Mouse (Mus musculus): ENCODE data around the gene Arid5a. TPM values are rescaled to one million over a fixed set of nuclear protein-coding genes. Genes with fewer than 3 reads are reported as not detected.

Gene Arid5a
- polyA plus RNA-seq, 1 experiment from 2014 or later: 3.4 TPM

DNA sequence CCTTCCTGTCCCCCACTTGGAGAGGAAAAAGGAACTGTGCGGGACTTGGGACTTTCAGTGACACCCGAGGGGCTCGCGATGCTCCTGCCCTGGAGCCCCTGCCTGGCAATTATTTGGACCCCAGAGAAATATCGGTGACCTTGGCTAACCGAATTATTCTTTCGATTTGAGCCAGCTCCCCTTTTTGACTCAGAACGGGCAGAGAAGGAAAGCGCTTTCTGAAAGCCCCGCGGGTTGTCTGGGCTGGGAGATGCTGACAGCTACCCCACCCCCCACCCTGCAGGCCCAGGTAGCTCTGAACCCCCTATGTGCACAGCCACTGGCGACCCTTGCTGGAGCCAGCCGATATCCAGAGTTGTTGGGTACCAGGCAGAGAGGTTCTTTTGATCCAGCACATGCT, 8.4 kb upstream of the Arid5a start:
- peaks cover 6% of the 10 kb centered on the region; the same call in 1 of the 2 replicates for H3K27me3 ChIP-seq (replicated peaks)
- no peaks in the 10 kb centered on the region for H3K9me3 ChIP-seq
- WGBS: 30% methylated on average over 13 of the region's 13 CpGs
- no peaks in the 10 kb centered on the region for H3K36me3 ChIP-seq (replicated peaks)
- H3K4me3 ChIP-seq: no peak overlapping the region
- H3K4me1 ChIP-seq: peaks cover 6% of the 10 kb centered on the region
- ATAC-seq (replicated peaks): no peak
- no peak overlapping the region for H3K9ac ChIP-seq
- H3K27ac ChIP-seq: no peak overlapping the region
- no peak overlapping the region for H3K4me2 ChIP-seq

DNA sequence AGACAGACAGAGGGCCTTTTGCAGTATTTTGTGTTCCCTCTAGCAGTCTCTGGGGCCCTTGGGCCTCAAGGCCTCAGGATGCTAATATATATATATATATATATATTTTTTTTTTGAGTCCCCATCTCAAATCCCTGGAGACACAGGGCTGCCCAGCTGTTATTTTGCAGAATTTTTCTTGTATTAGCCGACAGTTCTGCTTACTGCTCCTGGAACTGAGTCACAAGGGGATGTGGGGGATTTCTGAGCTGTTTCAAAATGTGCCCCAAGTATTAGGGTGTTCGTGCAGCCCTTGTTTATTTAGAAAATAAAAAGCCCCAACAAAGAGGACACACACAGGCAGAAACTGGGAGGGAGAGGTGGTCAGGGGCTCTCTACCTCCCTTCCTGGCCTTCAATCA, 7.9 kb upstream of the Arid5a start:
- H3K36me3 ChIP-seq (replicated peaks): no peaks in the 10 kb centered on the region
- no peak overlapping the region for H3K4me2 ChIP-seq
- no peak overlapping the region for H3K27ac ChIP-seq
- H3K4me1 ChIP-seq: peaks cover 6% of the 10 kb centered on the region
- peaks cover 6% of the 10 kb centered on the region; the same call in 1 of the 2 replicates for H3K27me3 ChIP-seq (replicated peaks)
- 61% methylated on average over 2 of the region's 2 CpGs for WGBS
- H3K9ac ChIP-seq: no peak overlapping the region
- ATAC-seq (replicated peaks): no peak
- H3K4me3 ChIP-seq: no peak overlapping the region
- H3K9me3 ChIP-seq: no peaks in the 10 kb centered on the region

DNA sequence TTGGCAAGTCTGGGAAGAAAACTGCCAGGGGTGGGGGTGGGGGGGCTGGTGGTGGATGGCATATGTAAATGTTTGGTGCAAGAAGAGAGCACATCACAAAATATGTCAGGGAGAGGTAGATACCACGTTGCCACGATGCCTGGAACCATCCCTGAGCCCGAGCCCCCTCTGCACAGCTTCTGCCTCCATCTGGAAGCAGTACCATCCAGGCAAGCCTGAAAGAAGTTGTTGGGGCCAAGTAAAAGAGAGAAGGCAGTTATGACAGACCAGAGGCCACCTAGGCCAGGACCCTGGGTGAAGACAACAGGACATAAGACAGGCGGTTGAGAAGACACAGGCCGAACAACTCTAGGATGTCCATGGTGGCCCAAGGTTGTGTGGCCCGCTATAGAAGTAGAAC, 7.0 kb upstream of the Arid5a start:
- WGBS: 92% methylated on average over 6 of the region's 6 CpGs
- Histone ChIP-seq H3K4me3 (no peak overlapping the region), H3K27ac (no peak overlapping the region), H3K9ac (no peak overlapping the region), H3K36me3 (replicated peaks) (no peaks in the 10 kb centered on the region), H3K4me1 (peaks cover 6% of the 10 kb centered on the region), H3K4me2 (no peak overlapping the region), H3K9me3 (no peaks in the 10 kb centered on the region), H3K27me3 (replicated peaks) (peaks cover 6% of the 10 kb centered on the region; the same call in 1 of the 2 replicates)
- no peak for ATAC-seq (replicated peaks)

DNA sequence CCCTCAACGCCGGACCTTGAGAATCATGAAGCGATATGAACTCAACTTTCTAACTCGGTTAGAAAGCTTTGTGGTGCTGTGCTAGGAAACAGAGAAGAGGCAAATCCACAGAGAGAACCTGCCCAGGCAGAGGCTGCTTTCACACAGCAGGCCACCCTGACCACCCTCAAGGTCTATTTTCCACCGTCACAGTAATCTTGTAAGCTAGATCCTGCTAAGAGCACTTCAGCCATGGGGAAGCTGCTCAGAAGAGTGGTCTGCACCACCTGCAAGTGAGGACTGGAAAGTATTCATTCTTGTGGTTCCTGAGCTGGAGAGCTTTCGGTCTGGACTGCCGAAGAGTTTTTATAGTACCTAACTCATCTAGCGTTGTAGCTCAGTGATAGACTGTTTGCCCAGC, 5.3 kb upstream of the Arid5a start:
- Histone ChIP-seq H3K9ac (no peak overlapping the region), H3K36me3 (replicated peaks) (no peaks in the 10 kb centered on the region), H3K27me3 (replicated peaks) (peaks cover 6% of the 10 kb centered on the region; the same call in 1 of the 2 replicates), H3K4me2 (no peak overlapping the region), H3K9me3 (no peaks in the 10 kb centered on the region), H3K27ac (no peak overlapping the region), H3K4me1 (peaks cover 6% of the 10 kb centered on the region), H3K4me3 (no peak overlapping the region)
- ATAC-seq (replicated peaks): no peak
- WGBS: 77% methylated on average over 8 of the region's 8 CpGs

DNA sequence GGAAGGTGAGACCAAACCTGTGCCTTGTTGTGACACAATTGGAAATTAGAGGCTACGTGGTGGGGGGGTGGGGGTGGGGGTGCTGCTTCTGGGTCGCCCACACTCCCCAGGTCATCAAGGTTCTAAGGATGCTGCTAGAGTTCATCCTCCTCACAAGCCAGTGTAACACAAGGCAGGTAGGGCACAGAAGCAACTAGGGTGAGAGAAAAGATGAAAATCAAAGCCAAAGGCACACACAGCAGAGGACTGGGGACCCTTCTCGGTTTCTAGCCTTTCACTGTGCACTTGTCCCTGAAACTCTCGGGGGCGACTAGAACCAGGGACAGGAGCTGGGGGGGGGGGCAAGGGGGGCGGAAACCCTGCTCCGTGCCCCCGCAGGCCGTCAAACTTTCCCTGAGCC, 4.6 kb upstream of the Arid5a start:
- peaks cover 6% of the 10 kb centered on the region for H3K4me1 ChIP-seq
- H3K9me3 ChIP-seq: no peaks in the 10 kb centered on the region
- 0 out of 2 replicates have a peak overlapping the region, but pooled peaks have one; percentile 42 for H3K27ac ChIP-seq
- peak overlapping the region; percentile 91 for H3K4me2 ChIP-seq
- ATAC-seq (replicated peaks): no peak
- no peaks in the 10 kb centered on the region for H3K36me3 ChIP-seq (replicated peaks)
- peak overlapping the region; percentile 42 for H3K9ac ChIP-seq
- WGBS: 17% methylated on average over 9 of the region's 9 CpGs
- H3K27me3 ChIP-seq (replicated peaks): peaks cover 6% of the 10 kb centered on the region; the same call in 1 of the 2 replicates
- H3K4me3 ChIP-seq: peak overlapping the region; percentile 40

DNA sequence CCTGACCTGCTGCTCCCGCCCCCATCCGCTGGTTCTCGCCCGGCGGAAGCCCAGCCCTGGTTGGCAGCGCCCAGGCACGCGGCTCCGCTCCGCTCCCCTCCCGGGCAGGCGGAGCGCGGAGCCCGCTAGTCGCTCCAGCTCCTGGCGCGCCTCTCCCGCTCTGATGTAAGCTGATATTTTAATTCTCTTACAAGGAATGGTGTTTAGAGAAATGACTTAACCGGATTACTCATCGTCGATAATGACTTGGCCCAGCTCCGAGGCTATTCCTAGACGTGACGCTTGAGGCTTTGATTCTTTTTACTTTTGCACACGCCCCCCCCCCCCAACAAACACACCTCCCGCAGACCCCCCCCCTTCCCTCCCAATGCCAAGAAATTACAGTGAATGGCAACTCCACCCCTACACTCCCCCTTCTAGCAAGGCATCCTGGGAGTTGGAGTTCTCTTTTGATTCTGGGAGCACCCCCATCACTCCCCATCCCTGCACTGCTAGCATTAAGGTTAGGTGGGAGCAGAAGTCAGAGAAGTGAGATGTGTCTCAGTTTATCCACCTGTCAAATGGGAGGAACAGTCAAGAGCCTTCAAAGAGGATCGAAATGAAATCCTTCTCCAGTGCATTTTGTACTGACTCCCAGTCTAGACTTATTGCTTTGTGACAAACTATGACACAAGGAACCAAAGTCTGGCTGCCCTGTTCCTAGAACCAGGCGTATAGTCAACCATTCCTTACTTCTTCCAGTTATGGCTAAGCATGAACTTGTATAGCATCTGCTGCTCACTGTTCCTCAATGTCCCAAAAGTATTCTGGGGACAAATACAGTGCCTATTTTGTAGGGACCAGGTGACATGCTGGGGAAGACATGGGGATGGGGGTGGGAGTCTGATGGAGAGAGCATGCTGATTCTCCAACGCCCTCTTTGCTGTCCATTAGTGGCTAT, 3.9 kb upstream of the Arid5a start:
- no peaks in the 10 kb centered on the region for H3K36me3 ChIP-seq (replicated peaks)
- peaks cover 12% of the 10 kb centered on the region for H3K4me1 ChIP-seq
- peak overlapping the region; percentile 40 for H3K4me3 ChIP-seq
- H3K9ac ChIP-seq: peak overlapping the region; percentile 42
- peak overlapping the region; percentile 91 for H3K4me2 ChIP-seq
- no peaks in the 10 kb centered on the region for H3K9me3 ChIP-seq
- 0 out of 2 replicates have a peak overlapping the region, but pooled peaks have one; percentile 42 for H3K27ac ChIP-seq
- peaks cover 5% of the 10 kb centered on the region for H3K27me3 ChIP-seq (replicated peaks)
- peak; percentile 48 for ATAC-seq (replicated peaks)
- WGBS: 9% methylated on average over 30 of the region's 30 CpGs

DNA sequence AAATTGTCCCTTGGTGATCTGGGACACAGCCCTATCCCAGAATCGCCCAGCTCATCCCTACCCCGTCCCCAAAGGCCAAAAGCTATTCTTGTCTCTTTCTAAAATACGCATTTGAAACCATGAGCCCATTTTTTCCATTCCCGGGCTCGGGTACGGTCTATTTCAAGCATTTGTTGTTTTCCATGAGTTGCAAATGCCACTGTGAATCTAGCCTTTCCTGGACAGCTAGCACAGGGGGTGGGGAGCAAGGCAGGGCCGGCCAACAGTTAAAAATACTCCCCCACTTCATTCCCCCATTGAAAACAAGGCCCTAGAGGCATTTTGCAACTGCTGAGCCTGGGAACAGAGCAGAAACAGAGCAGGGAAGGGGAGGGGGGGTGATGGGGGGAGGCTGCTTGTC, 2.8 kb upstream of the Arid5a start:
- Histone ChIP-seq H3K4me3 (no peak overlapping the region), H3K36me3 (replicated peaks) (no peaks in the 10 kb centered on the region), H3K4me2 (no peak overlapping the region), H3K4me1 (peaks cover 14% of the 10 kb centered on the region), H3K27me3 (replicated peaks) (peaks cover 16% of the 10 kb centered on the region), H3K27ac (no peak overlapping the region), H3K9me3 (no peaks in the 10 kb centered on the region), H3K9ac (no peak overlapping the region)
- WGBS: 79% methylated on average over 7 of the region's 7 CpGs
- ATAC-seq (replicated peaks): no peak

DNA sequence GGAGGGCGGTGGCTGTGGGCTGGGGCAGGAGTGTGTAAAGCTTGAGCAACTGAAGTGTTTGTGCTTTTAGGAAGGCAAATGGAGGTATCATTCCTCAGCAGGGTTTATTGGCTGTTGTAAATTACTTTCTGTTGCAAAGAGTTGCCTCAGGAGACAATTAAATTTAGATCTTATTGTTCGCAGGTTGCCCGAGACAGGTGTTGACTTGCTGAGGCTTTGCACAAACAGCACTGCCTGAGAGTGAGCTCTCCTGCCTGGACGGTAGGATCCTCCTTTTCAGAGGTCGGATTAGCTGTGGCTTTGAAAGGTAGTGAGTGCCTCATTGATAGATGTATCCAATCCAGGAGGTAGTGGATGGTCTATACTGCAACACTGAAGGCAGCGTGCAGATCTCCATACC, 1.4 kb upstream of the Arid5a start:
- Histone ChIP-seq H3K36me3 (replicated peaks) (no peaks in the 10 kb centered on the region), H3K4me3 (no peak overlapping the region), H3K9ac (no peak overlapping the region), H3K27me3 (replicated peaks) (peaks cover 18% of the 10 kb centered on the region), H3K9me3 (no peaks in the 10 kb centered on the region), H3K4me1 (peaks cover 14% of the 10 kb centered on the region), H3K27ac (no peak overlapping the region), H3K4me2 (no peak overlapping the region)
- ATAC-seq (replicated peaks): no peak
- 84% methylated on average over 6 of the region's 6 CpGs for WGBS

DNA sequence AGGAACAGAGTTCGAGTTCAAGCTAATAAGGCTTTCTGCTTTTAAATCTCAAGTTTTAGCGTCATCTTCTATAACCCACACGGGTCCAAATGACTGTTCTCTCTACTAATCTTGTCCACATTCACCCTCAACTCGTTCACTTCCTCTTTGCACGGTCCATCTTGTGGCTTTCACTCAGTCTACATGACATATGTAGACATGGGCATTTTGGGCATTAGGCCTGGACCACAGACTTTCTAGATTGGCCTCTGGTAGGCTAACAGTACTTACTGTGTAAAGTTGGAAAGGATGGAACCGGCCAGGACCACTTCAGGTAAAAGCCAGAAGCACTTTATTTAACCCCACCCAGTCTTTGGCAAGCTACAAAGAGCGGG, 425 bp upstream of the Arid5a start:
- no peak overlapping the region for H3K4me3 ChIP-seq
- H3K4me1 ChIP-seq: peaks cover 14% of the 10 kb centered on the region
- no peak overlapping the region for H3K9ac ChIP-seq
- no peaks in the 10 kb centered on the region for H3K9me3 ChIP-seq
- WGBS: 73% methylated on average over 7 of the region's 7 CpGs
- H3K36me3 ChIP-seq (replicated peaks): no peaks in the 10 kb centered on the region
- H3K27me3 ChIP-seq (replicated peaks): peaks cover 18% of the 10 kb centered on the region
- peak; percentile 35 for ATAC-seq (replicated peaks)
- no peak overlapping the region for H3K27ac ChIP-seq
- H3K4me2 ChIP-seq: no peak overlapping the region

DNA sequence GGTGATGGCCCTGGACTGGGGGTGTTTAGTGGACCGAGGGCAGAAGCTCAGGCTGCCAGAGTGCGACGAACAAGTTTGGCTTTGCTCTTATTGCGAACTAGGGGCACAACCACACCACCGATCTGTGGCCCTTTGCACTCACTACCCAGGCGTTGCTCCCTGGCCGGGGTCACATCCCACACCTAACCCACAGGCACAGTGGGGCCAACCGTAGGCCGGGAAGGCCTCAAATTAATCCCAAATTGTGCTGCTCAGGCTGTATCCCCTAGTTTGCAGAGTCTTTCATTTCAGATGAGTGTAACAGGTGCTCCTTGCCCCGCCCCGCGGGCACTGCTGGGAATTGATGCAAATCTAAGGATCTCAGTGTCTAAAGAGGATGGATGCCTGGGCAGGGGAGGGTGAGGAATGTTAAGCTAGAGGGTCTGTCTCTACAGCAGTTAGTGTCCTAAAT, 943 bp downstream of the Arid5a start:
- H3K27me3 ChIP-seq (replicated peaks): peaks cover 15% of the 10 kb centered on the region
- ATAC-seq (replicated peaks): no peak
- 3% methylated on average over 12 of the region's 12 CpGs for WGBS
- H3K27ac ChIP-seq: no peak overlapping the region
- H3K9me3 ChIP-seq: no peaks in the 10 kb centered on the region
- H3K4me1 ChIP-seq: peaks cover 8% of the 10 kb centered on the region
- H3K36me3 ChIP-seq (replicated peaks): no peaks in the 10 kb centered on the region
- peak overlapping the region; percentile 64 for H3K4me3 ChIP-seq
- H3K9ac ChIP-seq: peak overlapping the region; percentile 1; the same call in 1 of the 2 replicates
- peak overlapping the region; percentile 93 for H3K4me2 ChIP-seq

DNA sequence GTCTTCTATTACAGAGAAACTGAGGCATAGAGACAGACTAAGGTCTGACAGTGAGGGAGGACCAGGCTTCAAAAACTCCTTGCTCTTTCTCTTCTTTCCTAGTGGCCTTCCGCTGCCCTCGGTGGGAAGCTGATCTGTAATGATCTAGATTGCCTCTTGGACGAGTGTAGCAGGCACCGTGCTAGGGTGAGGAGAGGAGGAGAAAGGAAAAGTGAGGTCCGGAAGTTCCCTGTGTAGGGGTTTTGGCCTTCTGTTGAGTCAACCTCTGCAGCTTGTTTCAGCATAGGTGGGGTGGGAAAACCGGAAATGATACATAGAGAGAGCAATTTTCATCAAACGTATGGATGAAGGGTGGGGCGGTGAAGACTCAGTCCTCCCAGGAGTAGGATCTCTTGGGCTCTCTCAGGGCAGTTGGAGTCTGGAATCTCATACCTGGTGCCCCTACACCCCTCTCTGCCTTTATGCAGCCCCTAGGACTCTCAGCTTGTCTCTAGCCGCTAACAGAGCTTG, 1.5 kb downstream of the Arid5a start:
- no peak overlapping the region for H3K4me3 ChIP-seq

DNA sequence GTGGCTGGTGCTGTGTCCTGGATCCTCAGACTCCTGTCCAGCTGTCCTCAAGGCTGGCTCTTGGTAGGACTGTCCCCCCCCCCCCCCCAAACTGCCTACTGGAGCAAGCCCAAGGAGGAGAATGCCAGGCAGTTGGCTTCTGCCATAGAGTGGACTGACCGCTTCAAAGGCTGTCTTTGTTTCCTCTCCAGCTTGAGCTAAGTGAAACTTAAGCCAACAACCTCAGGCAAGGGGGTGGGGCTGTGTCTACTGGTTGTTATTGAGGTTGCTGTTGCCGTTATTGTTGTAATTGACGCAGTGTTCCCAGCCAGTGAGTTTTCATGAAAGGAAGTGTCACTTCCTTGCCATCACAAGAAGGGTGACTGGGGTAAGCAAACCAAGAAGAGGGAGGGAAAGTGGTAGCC, 2.0 kb downstream of the Arid5a start:
- ATAC-seq (replicated peaks): no peak
- no peak overlapping the region for H3K4me3 ChIP-seq
- H3K9me3 ChIP-seq: no peaks in the 10 kb centered on the region
- no peak overlapping the region for H3K9ac ChIP-seq
- peaks cover 15% of the 10 kb centered on the region for H3K27me3 ChIP-seq (replicated peaks)
- H3K4me2 ChIP-seq: no peak overlapping the region
- H3K36me3 ChIP-seq (replicated peaks): no peaks in the 10 kb centered on the region
- WGBS: 17% methylated on average over 3 of the region's 3 CpGs
- H3K4me1 ChIP-seq: peaks cover 8% of the 10 kb centered on the region
- H3K27ac ChIP-seq: no peak overlapping the region

More for the DNA sequence above, 1.5 kb downstream of the Arid5a start:
- no peak overlapping the region for H3K9ac ChIP-seq
- WGBS: 61% methylated on average over 9 of the region's 9 CpGs
- H3K9me3 ChIP-seq: no peaks in the 10 kb centered on the region
- H3K4me2 ChIP-seq: no peak overlapping the region
- H3K36me3 ChIP-seq (replicated peaks): no peaks in the 10 kb centered on the region
- ATAC-seq (replicated peaks): no peak
- H3K27me3 ChIP-seq (replicated peaks): peaks cover 15% of the 10 kb centered on the region
- H3K4me1 ChIP-seq: peaks cover 8% of the 10 kb centered on the region
- no peak overlapping the region for H3K27ac ChIP-seq
